ENCODE assay signal across 21 mouse cellular contexts in the genomic region with DNA sequence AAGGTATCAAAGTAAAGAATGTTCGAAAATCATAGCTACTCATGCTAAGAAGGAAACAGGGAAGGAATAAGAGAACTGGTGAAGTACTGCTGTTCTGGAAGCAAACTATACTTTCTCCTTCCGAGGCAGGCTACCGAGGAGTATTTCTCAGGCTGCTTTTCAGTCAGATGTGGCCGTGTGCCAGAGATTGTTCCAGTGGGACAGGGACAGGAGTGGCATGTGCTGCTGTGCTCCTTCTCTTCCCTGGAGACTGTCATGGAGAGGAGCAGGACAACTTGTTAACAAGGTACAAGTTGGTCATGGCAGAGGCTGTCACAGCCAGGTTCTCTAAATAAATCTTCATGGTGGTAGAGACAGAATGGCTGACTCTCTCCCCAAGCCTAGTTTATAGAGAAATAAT.
A peak's percentile ranks its signal among the peaks of the same experiment; 100 is the strongest.
DNase-seq lines count a peak whose midpoint lies in the region; ATAC-seq lines count a peak whose summit lies in the region.
"Had no signal": no experiment of that assay in that cellular context is flagged by ENCODE, and none has a peak within 500 bp of the region (broad histone marks: within the 10 kb centered on the region; RNA-seq: fewer than 3 reads in every experiment).

No protein-coding gene starts in this region.

- H3K9ac ChIP-seq in kidney, embryonic 16.5 days (replicated peaks; ENCODE audit: low read length): no peak overlapping the region
- H3K9ac ChIP-seq: embryonic facial prominence, embryonic 15.5 days; hindbrain, embryonic 15.5 days; intestine, embryonic 15.5 days; midbrain, embryonic 12.5 days had no signal

- H3K27me3 ChIP-seq in kidney, embryonic 16.5 days (ENCODE audit: insufficient read depth, low read length): no peaks in the 10 kb centered on the region
- H3K27me3 ChIP-seq: embryonic facial prominence, embryonic 15.5 days; hindbrain, embryonic 15.5 days; intestine, embryonic 15.5 days; midbrain, embryonic 12.5 days had no signal

- no peaks in the 10 kb centered on the region for H3K36me3 ChIP-seq in kidney, embryonic 16.5 days (ENCODE audit: insufficient read depth, low read length)
- H3K36me3 ChIP-seq: embryonic facial prominence, embryonic 15.5 days; hindbrain, embryonic 15.5 days; intestine, embryonic 15.5 days; midbrain, embryonic 12.5 days had no signal

- DNase-seq in adrenal gland, postnatal 14 days: peak; percentile 43
- DNase-seq in adrenal gland, adult 18-20 months (ENCODE audit: low spot score in 2 of 2): no peak
- peak; percentile 11 for DNase-seq in gastrocnemius, postnatal 10 days
- DNase-seq in gastrocnemius, adult 18-20 months (ENCODE audit: low spot score): no peak
- DNase-seq in kidney, adult 9 months: peak; percentile 31
- peak; percentile 5 for DNase-seq in lung, postnatal 10 days
- DNase-seq in lung, postnatal 4 days: no peak
- DNase-seq: cerebellum, adult 18-20 months; cerebellum, postnatal 36 days; embryo, embryonic 11 days; gastrocnemius, postnatal 14 days; heart, adult 2 months; lung, postnatal 14 days; thymus, adult 2 months; thymus, postnatal 4 days had no signal

- H3K9me3 ChIP-seq in kidney, embryonic 16.5 days (ENCODE audit: low read length): no peaks in the 10 kb centered on the region
- H3K9me3 ChIP-seq: embryonic facial prominence, embryonic 15.5 days; hindbrain, embryonic 15.5 days; intestine, embryonic 15.5 days; midbrain, embryonic 12.5 days had no signal

- no peak overlapping the region for H3K4me2 ChIP-seq in kidney, embryonic 16.5 days (replicated peaks; ENCODE audit: low read depth, low read length)
- H3K4me2 ChIP-seq: embryonic facial prominence, embryonic 15.5 days; hindbrain, embryonic 15.5 days; intestine, embryonic 15.5 days; midbrain, embryonic 12.5 days had no signal

- 81% methylated on average over 4 of the region's 4 CpGs for WGBS in kidney, embryonic 16.5 days

- no peak for ATAC-seq in kidney, embryonic 16.5 days (ENCODE audit: low FRiP score, low TSS enrichment)
- ATAC-seq: forebrain, embryonic 14.5 days; intestine, embryonic 15.5 days had no signal

- H3K27ac ChIP-seq in kidney, embryonic 16.5 days (ENCODE audit: low read length): no peak overlapping the region
- H3K27ac ChIP-seq: embryonic facial prominence, embryonic 15.5 days; heart, adult 2 months; hindbrain, embryonic 15.5 days; intestine, embryonic 15.5 days; midbrain, embryonic 12.5 days had no signal

- H3K4me3 ChIP-seq in kidney, embryonic 16.5 days (ENCODE audit: low read length): no peak overlapping the region
- H3K4me3 ChIP-seq: embryonic facial prominence, embryonic 15.5 days; heart, adult 2 months; hindbrain, embryonic 15.5 days; intestine, embryonic 15.5 days; midbrain, embryonic 12.5 days had no signal

- peaks cover 6% of the 10 kb centered on the region; the same call in 1 of the 2 replicates for H3K4me1 ChIP-seq in kidney, embryonic 16.5 days (ENCODE audit: insufficient read depth, low read length)
- H3K4me1 ChIP-seq: embryonic facial prominence, embryonic 15.5 days; hindbrain, embryonic 15.5 days; intestine, embryonic 15.5 days had no signal

Comparison
In these comparisons a context has a peak if more than half of its experiments do, and no peak if none do; other contexts are left out.
1. DNase-seq: peak in adrenal gland, postnatal 14 days (single experiment), gastrocnemius, postnatal 10 days (single experiment), kidney, adult 9 months (single experiment) and lung, postnatal 10 days (single experiment); none in adrenal gland, adult 18-20 months (0 of 2), gastrocnemius, adult 18-20 months (single experiment) and lung, postnatal 4 days (0 of 2).